Mouse (Mus musculus) lung, embryonic 16.5 days (tissue): ENCODE data around the gene Spo11. TPM values are rescaled to one million over a fixed set of nuclear protein-coding genes. Genes with fewer than 3 reads are reported as not detected.

Source experiments
- ATAC-seq: fragments of 200-750 bp; cut with Nextera tagmentation; 2 replicates; pipeline ENCODE4 v1.8.0; 2017; ENCODE audit warnings: low read depth, mild to moderate bottlenecking, moderate library complexity
- H3K27ac ChIP-seq: fragments of 300-500 bp; sonication (generic); 2 replicates; pipeline ENCODE4 v1.5.1; 2014; ENCODE audit warnings: mild to moderate bottlenecking, control low read depth, low read length
- H3K27me3 ChIP-seq: fragments of 300-500 bp; sonication (generic); 2 replicates; pipeline ENCODE4 v1.6.1; 2014; ENCODE audit warnings: low read depth, low read length, mixed read lengths; ENCODE audit not compliant: control insufficient read depth, insufficient read depth
- H3K36me3 ChIP-seq: fragments of 300-500 bp; sonication (generic); 2 replicates; pipeline ENCODE4 v1.6.1; 2014; ENCODE audit warnings: low read length; ENCODE audit not compliant: control insufficient read depth, insufficient read depth
- H3K4me1 ChIP-seq: fragments of 300-500 bp; sonication (generic); replicated peaks from 2 replicates; pipeline ENCODE4 v1.6.1; 2014; ENCODE audit warnings: low read length, mixed read lengths; ENCODE audit not compliant: control insufficient read depth, insufficient read depth
- H3K4me2 ChIP-seq: fragments of 300-500 bp; sonication (generic); 2 replicates; pipeline ENCODE4 v1.6.1; 2014; ENCODE audit warnings: low read depth, low read length, control low read depth
- H3K4me3 ChIP-seq: fragments of 300-500 bp; sonication (generic); 2 replicates; pipeline ENCODE4 v1.5.1; 2014; ENCODE audit warnings: mild to moderate bottlenecking, low read length, control low read depth
- H3K9ac ChIP-seq: fragments of 300-500 bp; sonication (generic); 2 replicates; pipeline ENCODE4 v1.6.1; 2014; ENCODE audit warnings: low read length, control low read depth
- H3K9me3 ChIP-seq: fragments of 300-500 bp; sonication (generic); 2 replicates; pipeline ENCODE4 v1.6.1; 2016; ENCODE audit warnings: low read length; ENCODE audit not compliant: control insufficient read depth
- WGBS: fragments of 180-500 bp; shearing (Covaris S2); extraction: QIAGEN DNeasy Blood & Tissue Kit; methylation state at CpG from one replicate; pipeline ENCODE4 v1.1.7; 2014; 5-methylcytosine and 5-hydroxymethylcytosine counted together
- polyA plus RNA-seq: library from polyadenylated mRNA; unstranded; fragments of >200 nt; fragmentation: Nextera tagmentation; extraction: Ambion mirVana; gene quantifications from 2 replicates; pipeline ENCODE4 v1.2.1, GENCODE M21; 2015

Gene Spo11
- polyA plus RNA-seq, 1 experiment from 2014 or later, result 0.30 TPM

DNA sequence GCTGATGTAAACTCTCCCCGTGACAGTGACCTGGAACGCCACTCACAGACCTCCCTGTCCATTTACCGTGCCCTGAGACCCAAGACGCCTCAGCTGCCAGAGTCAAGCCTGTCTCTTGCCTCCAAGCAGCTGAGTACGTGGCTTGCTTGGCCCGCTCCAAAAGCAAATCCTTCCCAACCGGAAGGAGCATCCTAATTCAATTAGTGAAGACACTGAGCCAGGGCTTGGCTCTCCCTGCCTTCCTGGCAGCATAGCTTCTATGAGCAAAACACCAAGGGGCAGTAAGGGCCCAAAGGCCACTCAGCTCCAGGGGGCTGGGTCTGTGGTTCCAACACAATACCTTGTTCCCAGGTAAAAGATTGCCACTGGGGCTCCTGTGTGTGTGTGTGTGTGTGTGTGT, 2.8 kb upstream of the Spo11 start:
- no peaks in the 10 kb centered on the region for H3K27me3 ChIP-seq
- no peaks in the 10 kb centered on the region for H3K36me3 ChIP-seq
- ATAC-seq, result no peak
- no peak overlapping the region for H3K9ac ChIP-seq
- H3K9me3 ChIP-seq, result peaks cover under 1% of the 10 kb centered on the region; the same call in 1 of the 2 replicates
- no peak overlapping the region for H3K4me3 ChIP-seq
- no peak overlapping the region for H3K27ac ChIP-seq
- WGBS, result 33% methylated on average over 7 of the region's 7 CpGs
- peaks cover 7% of the 10 kb centered on the region for H3K4me1 ChIP-seq
- no peak overlapping the region for H3K4me2 ChIP-seq

GRCm38 (mm10) chr2:172975159-172975558, 2.3 kb upstream of the Spo11 start:
- ATAC-seq, result no peak
- 74% methylated on average over 6 of the region's 6 CpGs for WGBS
- H3K4me3 ChIP-seq, result no peak overlapping the region
- no peaks in the 10 kb centered on the region for H3K36me3 ChIP-seq
- H3K4me1 ChIP-seq, result peaks cover 7% of the 10 kb centered on the region
- H3K27me3 ChIP-seq, result no peaks in the 10 kb centered on the region
- H3K4me2 ChIP-seq, result no peak overlapping the region
- no peak overlapping the region for H3K9ac ChIP-seq
- H3K9me3 ChIP-seq, result peaks cover 4% of the 10 kb centered on the region; the same call in 1 of the 2 replicates
- H3K27ac ChIP-seq, result no peak overlapping the region

DNA sequence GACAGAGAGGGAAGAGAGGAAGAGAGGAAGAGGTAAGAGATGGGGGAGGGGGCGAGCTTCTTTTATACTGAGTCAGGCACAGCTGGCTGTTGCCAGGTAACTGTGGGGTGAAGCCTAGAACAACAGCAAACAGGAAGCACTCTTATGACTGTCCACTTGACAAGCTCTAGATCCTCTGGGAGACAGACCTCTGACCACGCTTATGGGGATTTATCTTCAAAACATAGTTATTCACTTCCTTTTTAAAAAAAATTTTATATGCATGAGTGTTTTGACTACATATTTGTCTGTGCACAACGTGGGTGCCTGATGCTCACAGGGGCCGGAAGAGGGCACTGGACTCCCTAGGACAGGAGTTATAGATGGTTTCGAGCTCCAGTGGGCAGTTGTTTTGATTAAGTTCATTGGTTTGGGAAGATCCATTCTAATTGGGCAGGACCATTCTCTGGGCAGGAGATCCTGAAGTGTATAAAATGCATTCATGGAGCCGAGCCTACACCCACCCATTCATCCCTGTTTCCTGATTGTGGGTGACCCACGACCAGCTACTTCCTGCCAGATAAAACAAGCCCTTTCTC, 750 bp upstream of the Spo11 start:
- 20% methylated on average over 7 of the region's 7 CpGs for WGBS
- no peak overlapping the region for H3K9ac ChIP-seq
- peak overlapping the region; percentile 18; the same call in 1 of the 2 replicates for H3K4me3 ChIP-seq
- peak overlapping the region; percentile 11; the same call in 1 of the 2 replicates for H3K4me2 ChIP-seq
- ATAC-seq, result peak; percentile 42
- peaks cover 7% of the 10 kb centered on the region for H3K4me1 ChIP-seq
- H3K9me3 ChIP-seq, result peaks cover 4% of the 10 kb centered on the region; the same call in 1 of the 2 replicates
- no peaks in the 10 kb centered on the region for H3K36me3 ChIP-seq
- 0 out of 2 replicates have a peak overlapping the region, but pooled peaks have one; percentile 42 for H3K27ac ChIP-seq
- no peaks in the 10 kb centered on the region for H3K27me3 ChIP-seq

DNA sequence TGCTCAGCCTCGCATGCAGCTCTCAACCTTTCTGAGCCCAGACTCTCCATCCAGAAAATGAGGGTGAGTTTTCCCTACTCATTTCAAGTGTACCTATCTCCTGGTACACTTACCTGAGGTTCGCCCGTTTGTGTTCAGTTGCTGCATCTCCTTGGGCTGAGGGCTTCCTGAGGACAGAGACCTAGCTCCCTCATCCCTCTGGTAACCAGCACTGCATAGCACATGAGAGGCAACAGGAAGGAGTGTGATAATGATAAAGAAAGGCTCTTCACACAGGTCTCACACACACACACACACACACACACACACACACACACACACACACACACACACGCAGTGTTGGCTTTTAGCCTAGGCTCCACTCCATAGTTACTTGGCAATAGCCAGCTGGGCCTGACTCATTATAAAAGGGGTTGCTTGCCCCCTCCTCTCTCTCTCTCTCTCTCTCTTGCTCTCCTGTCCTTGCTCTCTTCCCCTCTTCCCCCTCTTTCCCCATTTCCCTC, 682 bp downstream of the Spo11 start:
- Histone ChIP-seq H3K27ac (no peak overlapping the region), H3K4me2 (no peak overlapping the region), H3K36me3 (no peaks in the 10 kb centered on the region), H3K4me1 (peaks cover 7% of the 10 kb centered on the region), H3K27me3 (no peaks in the 10 kb centered on the region), H3K4me3 (no peak overlapping the region), H3K9ac (no peak overlapping the region), H3K9me3 (peaks cover 4% of the 10 kb centered on the region; the same call in 1 of the 2 replicates)
- no peak; the same call in 1 of the 2 replicates for ATAC-seq
- 50% methylated on average over 4 of the region's 4 CpGs for WGBS

DNA sequence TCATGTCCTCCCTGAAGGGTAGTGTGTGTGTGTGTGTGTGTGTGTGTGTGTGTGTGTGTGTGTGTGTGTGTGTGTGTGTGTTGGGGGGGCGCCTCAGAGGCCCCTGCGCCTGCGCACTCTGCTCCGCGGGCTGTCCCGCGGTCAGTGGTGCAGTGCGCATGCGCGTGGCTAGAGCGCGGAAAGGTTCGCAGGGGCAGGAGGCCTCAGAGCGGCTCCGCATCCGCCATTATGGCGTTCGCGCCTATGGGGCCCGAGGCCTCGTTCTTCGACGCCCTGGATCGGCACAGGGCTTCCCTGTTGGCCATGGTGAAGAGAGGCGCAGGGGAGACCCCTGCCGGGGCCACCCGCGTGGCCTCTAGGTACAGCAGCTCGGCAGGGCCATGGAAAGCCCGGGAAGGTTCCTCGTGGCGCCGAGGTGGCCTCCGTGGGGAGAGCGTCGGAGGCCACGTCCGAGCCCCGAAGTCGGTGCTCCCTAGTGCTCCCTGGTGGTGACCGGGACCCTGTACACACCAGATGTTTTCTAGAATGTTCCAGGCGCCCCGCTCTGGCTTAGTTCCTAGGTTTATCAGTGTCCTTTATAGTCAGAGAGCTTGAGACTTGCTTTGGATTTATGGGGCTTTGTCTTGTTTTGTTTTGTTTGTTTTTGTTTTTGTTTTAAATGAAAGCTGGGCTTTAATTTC, 2.3 kb downstream of the Spo11 start:
- Histone ChIP-seq H3K36me3 (no peaks in the 10 kb centered on the region), H3K4me2 (no peak overlapping the region), H3K4me3 (no peak overlapping the region), H3K27ac (no peak overlapping the region), H3K9ac (no peak overlapping the region), H3K27me3 (no peaks in the 10 kb centered on the region), H3K9me3 (peaks cover 4% of the 10 kb centered on the region; the same call in 1 of the 2 replicates), H3K4me1 (peaks cover 7% of the 10 kb centered on the region)
- 92% methylated on average over 40 of the region's 43 CpGs for WGBS
- ATAC-seq, result no peak

DNA sequence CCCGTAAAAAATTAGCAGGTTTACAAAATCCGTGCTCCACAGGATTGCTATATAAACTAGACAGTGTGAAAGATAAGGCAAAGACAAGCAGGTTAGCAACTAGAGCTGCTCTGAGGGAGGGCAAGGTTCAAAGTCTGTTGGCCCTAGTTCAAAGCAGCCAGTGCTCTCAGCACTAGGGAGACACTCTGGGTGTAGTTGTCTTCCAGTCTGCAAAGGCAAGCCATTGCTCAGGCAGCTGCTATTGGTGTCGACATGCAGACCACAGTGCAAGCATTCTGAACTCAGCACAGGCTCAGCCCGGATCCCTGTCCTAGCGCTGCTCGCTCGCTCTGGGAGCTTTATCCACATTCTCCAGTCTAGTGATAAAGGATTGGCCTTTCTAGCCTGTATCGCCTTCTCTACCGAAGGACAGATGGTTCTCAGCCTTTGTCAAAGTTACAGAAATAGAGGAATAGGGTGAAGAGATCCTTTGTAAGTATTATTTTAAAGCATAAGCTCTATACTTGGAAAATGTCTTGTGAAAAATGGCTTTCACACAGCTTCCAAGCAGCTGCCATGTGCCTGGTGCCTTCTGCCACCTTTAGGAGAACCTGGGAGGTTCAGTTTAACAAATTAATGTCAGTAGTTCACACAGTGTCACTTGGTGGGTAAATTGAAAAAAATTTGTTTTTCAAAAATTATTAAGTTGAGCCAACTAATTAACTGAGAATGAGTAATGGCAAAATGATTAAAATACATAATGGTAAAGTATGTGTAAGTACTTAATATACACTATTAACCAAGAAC, 5.5 kb downstream of the Spo11 start:
- Histone ChIP-seq H3K9ac (no peak overlapping the region), H3K27me3 (no peaks in the 10 kb centered on the region), H3K4me2 (no peak overlapping the region), H3K4me3 (no peak overlapping the region), H3K4me1 (no peaks in the 10 kb centered on the region), H3K9me3 (peaks cover 4% of the 10 kb centered on the region; the same call in 1 of the 2 replicates), H3K27ac (no peak overlapping the region), H3K36me3 (no peaks in the 10 kb centered on the region)
- ATAC-seq, result no peak
- whole genome bisulfite sequencing, result 42% methylated on average over 9 of the region's 9 CpGs

- 75% methylated on average over 6 of the region's 6 CpGs for WGBS
- no peak overlapping the region for H3K4me2 ChIP-seq
- no peak overlapping the region for H3K9ac ChIP-seq
- H3K36me3 ChIP-seq, result no peaks in the 10 kb centered on the region
- no peak for ATAC-seq
- no peak overlapping the region for H3K4me3 ChIP-seq
- no peak overlapping the region for H3K27ac ChIP-seq
- no peaks in the 10 kb centered on the region for H3K4me1 ChIP-seq
- H3K27me3 ChIP-seq, result no peaks in the 10 kb centered on the region; the same call in 1 of the 2 replicates
- H3K9me3 ChIP-seq, result no peaks in the 10 kb centered on the region
Measured at GRCm38 (mm10) chr2:172990161-172990560, 12.7 kb downstream of the Spo11 start.

DNA sequence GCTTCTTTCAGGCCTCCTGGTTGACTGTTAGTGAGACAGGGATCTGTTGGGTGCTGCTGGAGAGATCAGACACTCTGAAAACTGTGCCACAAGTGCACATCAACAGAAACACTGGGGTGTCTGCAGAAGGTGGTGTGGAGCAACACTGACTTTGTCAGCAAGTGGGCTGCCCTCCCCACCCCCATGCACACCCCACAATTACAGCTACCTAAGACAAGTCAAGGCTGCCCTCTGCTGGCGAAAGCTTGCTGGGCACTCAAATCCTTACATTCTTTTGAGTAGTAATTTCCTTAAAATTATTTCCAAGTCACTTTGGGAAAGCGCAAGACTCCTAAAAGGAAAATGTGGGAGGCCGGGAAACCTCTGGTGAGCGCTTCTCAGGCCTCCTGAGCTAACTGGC, 18.7 kb downstream of the Spo11 start:
- Histone ChIP-seq H3K4me1 (peaks cover 5% of the 10 kb centered on the region), H3K4me2 (no peak overlapping the region), H3K9me3 (no peaks in the 10 kb centered on the region), H3K9ac (no peak overlapping the region), H3K27me3 (no peaks in the 10 kb centered on the region; the same call in 1 of the 2 replicates), H3K27ac (no peak overlapping the region), H3K36me3 (no peaks in the 10 kb centered on the region), H3K4me3 (no peak overlapping the region)
- no peak for ATAC-seq
- 10% methylated on average over 4 of the region's 4 CpGs for WGBS

GRCm38 (mm10) chr2:172997748-172998147, 20.2 kb downstream of the Spo11 start:
- Histone ChIP-seq H3K9ac (no peak overlapping the region), H3K4me1 (peaks cover 8% of the 10 kb centered on the region), H3K36me3 (peaks cover 3% of the 10 kb centered on the region; the same call in 1 of the 2 replicates), H3K9me3 (no peaks in the 10 kb centered on the region), H3K27ac (no peak overlapping the region), H3K4me2 (no peak overlapping the region), H3K4me3 (no peak overlapping the region), H3K27me3 (no peaks in the 10 kb centered on the region; the same call in 1 of the 2 replicates)
- WGBS, result 63% methylated on average over 11 of the region's 11 CpGs
- ATAC-seq, result no peak
